ENCODE assay signal across 12 mouse cellular contexts in genomic region chrX:74273422-74274322, GRCm38 (mm10). TPM values are rescaled to one million over a fixed set of nuclear protein-coding genes. Genes with fewer than 3 reads are reported as not detected.
DNase-seq lines count a peak whose midpoint lies in the region; ATAC-seq and TF ChIP-seq lines count a peak whose summit lies in the region.
"Had no signal": no experiment of that assay in that cellular context is flagged by ENCODE, and none has a peak within 500 bp of the region (broad histone marks: within the 10 kb centered on the region; RNA-seq: fewer than 3 reads in every experiment).

No protein-coding gene starts in this region.

- TF ChIP-seq POLR2A in thymus, adult 2 months (IDR thresholded peaks at IDR 0.05; ENCODE audit: control insufficient read depth, extremely low read depth, insufficient read depth, low read length, poor library complexity), result no peak

- no peak for TF ChIP-seq CTCF in thymus, adult 2 months (IDR thresholded peaks at IDR 0.05; ENCODE audit: borderline replicate concordance, control insufficient read depth, extremely low read depth, insufficient read depth, low read length, poor library complexity)

- H3K9ac ChIP-seq in heart, embryonic 13.5 days, result no peak overlapping the region

- DNase-seq in heart, postnatal 25 days (ENCODE audit: low spot score), result no peak
- DNase-seq in thymus, adult 2 months, result no peak
- no peak for DNase-seq in thymus, postnatal 36 days
- DNase-seq in limb, embryonic 10.5 days (ENCODE audit: low spot score), result peak; percentile 35
- no peak for DNase-seq in spleen, adult 18-20 months
- no peak for DNase-seq in adrenal gland, adult 18-20 months (ENCODE audit: low spot score in 2 of 2)
- DNase-seq: heart, postnatal 36 days; lung, adult 2 months; right cerebral cortex, postnatal 25 days; thymus, adult 18-20 months had no signal

- no peak overlapping the region for H3K4me3 ChIP-seq in heart, embryonic 13.5 days
- no peak overlapping the region for H3K4me3 ChIP-seq in thymus, adult 2 months (ENCODE audit: control insufficient read depth, insufficient read depth, low read length)
- H3K4me3 ChIP-seq in limb, embryonic 10.5 days, result no peak overlapping the region

- peak overlapping the region; percentile 54; the same call in 1 of the 2 replicates for H3K27ac ChIP-seq in heart, embryonic 13.5 days (replicated peaks)
- H3K27ac ChIP-seq in thymus, adult 2 months (ENCODE audit: control insufficient read depth, insufficient read depth, low read length), result peak overlapping the region; percentile 38
- H3K27ac ChIP-seq in limb, embryonic 10.5 days, result no peak overlapping the region

- H3K36me3 ChIP-seq in heart, embryonic 13.5 days, result peaks cover 12% of the 10 kb centered on the region
- peaks cover 4% of the 10 kb centered on the region for H3K36me3 ChIP-seq in thymus, adult 2 months (ENCODE audit: control insufficient read depth, insufficient read depth, low read length)
- H3K36me3 ChIP-seq in limb, embryonic 10.5 days, result peaks cover 14% of the 10 kb centered on the region

- ATAC-seq in heart, embryonic 13.5 days (ENCODE audit: extremely low read depth, insufficient number of reproducible peaks, low FRiP score, low TSS enrichment), result no peak
- no peak for ATAC-seq in monocyte, adult 5-6 weeks (replicated peaks; ENCODE audit: insufficient number of reproducible peaks, low FRiP score, low TSS enrichment, poor library complexity, severe bottlenecking)

- no peak overlapping the region for H3K4me2 ChIP-seq in heart, embryonic 13.5 days

- no peaks in the 10 kb centered on the region for H3K9me3 ChIP-seq in heart, embryonic 13.5 days
- H3K9me3 ChIP-seq in limb, embryonic 10.5 days (replicated peaks), result no peaks in the 10 kb centered on the region

- intact Hi-C loops in heart, postnatal 25 days (cut with DNase I), result no loop called here

- no peaks in the 10 kb centered on the region for H3K27me3 ChIP-seq in heart, embryonic 13.5 days (replicated peaks)
- H3K27me3 ChIP-seq in thymus, adult 2 months (ENCODE audit: control insufficient read depth, insufficient read depth, low read length), result no peaks in the 10 kb centered on the region
- peaks cover 7% of the 10 kb centered on the region; the same call in 1 of the 2 replicates for H3K27me3 ChIP-seq in limb, embryonic 10.5 days (ENCODE audit: low read depth, poor library complexity, severe bottlenecking)

- peaks cover 4% of the 10 kb centered on the region; the same call in 1 of the 2 replicates for H3K4me1 ChIP-seq in heart, embryonic 13.5 days
- peaks cover 3% of the 10 kb centered on the region; the same call in 1 of the 2 replicates for H3K4me1 ChIP-seq in thymus, adult 2 months (replicated peaks; ENCODE audit: control insufficient read depth, insufficient read depth, low read length)
- 0 out of 2 replicates have a peak, but pooled peaks cover 3% of the 10 kb centered on the region for H3K4me1 ChIP-seq in limb, embryonic 10.5 days

- 21% methylated on average over 10 of the region's 10 CpGs for WGBS in heart, embryonic 13.5 days
- WGBS in thymus, adult 2 months, result 37% methylated on average over 10 of the region's 10 CpGs
- 25% methylated on average over 10 of the region's 10 CpGs for WGBS in limb, embryonic 10.5 days

RNA-seq across cellular contexts. Expression of gene Rpl10, which starts 3.1 kb away (rescaled TPM):
- polyA plus RNA-seq in heart, embryonic 13.5 days (2015; fragmentation: Nextera tagmentation; extraction: Ambion mirVana), result 437 and 511 TPM in 2 replicates
- total RNA-seq in heart, postnatal 25 days (2021), result 100 to 1,000 TPM; 217 to 221 TPM
- polyA plus RNA-seq in thymus, adult 2 months (2012; rRNA removed), result 1,443 and 1,552 TPM in 2 replicates
- polyA plus RNA-seq in limb, embryonic 10.5 days (2016; fragmentation: Nextera tagmentation; extraction: Ambion mirVana), result 862 and 901 TPM in 2 replicates
- total RNA-seq in monocyte, adult 5-6 weeks (2017), result 1,229 to 1,534 TPM (median 1,358 TPM) in 3 replicates
- total RNA-seq in adrenal gland, adult 18-20 months (2021), result 100 to 1,000 TPM; 395 to 419 TPM

RNA-seq across cellular contexts. Expression of gene Taz, which starts 8.0 kb away (rescaled TPM):
- 63.9 and 66.2 TPM in 2 replicates for polyA plus RNA-seq in heart, embryonic 13.5 days (2015; fragmentation: Nextera tagmentation; extraction: Ambion mirVana)
- total RNA-seq in heart, postnatal 25 days (2021), result 10 to 100 TPM; 42.1 to 45.2 TPM
- polyA plus RNA-seq in thymus, adult 2 months (2012; rRNA removed), result 94.6 and 111 TPM in 2 replicates
- 69.0 and 80.5 TPM in 2 replicates for polyA plus RNA-seq in limb, embryonic 10.5 days (2016; fragmentation: Nextera tagmentation; extraction: Ambion mirVana)
- total RNA-seq in monocyte, adult 5-6 weeks (2017), result 59.4 to 103 TPM (median 69.3 TPM) in 3 replicates
- total RNA-seq in adrenal gland, adult 18-20 months (2021), result 10 to 100 TPM; 64.6 to 81.8 TPM

RNA-seq across cellular contexts. Expression of gene Dnase1l1, which starts 8.5 kb away (rescaled TPM):
- 9.9 and 13.4 TPM in 2 replicates for polyA plus RNA-seq in heart, embryonic 13.5 days (2015; fragmentation: Nextera tagmentation; extraction: Ambion mirVana)
- total RNA-seq in heart, postnatal 25 days (2021), result 10 to 100 TPM; 13.2 to 17.5 TPM
- polyA plus RNA-seq in thymus, adult 2 months (2012; rRNA removed), result 10.3 and 15.0 TPM in 2 replicates
- 3.4 and 5.0 TPM in 2 replicates for polyA plus RNA-seq in limb, embryonic 10.5 days (2016; fragmentation: Nextera tagmentation; extraction: Ambion mirVana)
- 46.0 to 56.4 TPM (median 56.0 TPM) in 3 replicates for total RNA-seq in monocyte, adult 5-6 weeks (2017)
- total RNA-seq in adrenal gland, adult 18-20 months (2021), result 10 to 100 TPM; 14.7 to 17.1 TPM

RNA-seq across cellular contexts. Expression of gene Emd, which starts 19.2 kb away (rescaled TPM):
- 16.3 and 17.2 TPM in 2 replicates for polyA plus RNA-seq in heart, embryonic 13.5 days (2015; fragmentation: Nextera tagmentation; extraction: Ambion mirVana)
- 10 to 100 TPM; 30.5 to 33.6 TPM for total RNA-seq in heart, postnatal 25 days (2021)
- 97.7 and 111 TPM in 2 replicates for polyA plus RNA-seq in thymus, adult 2 months (2012; rRNA removed)
- 25.2 and 29.8 TPM in 2 replicates for polyA plus RNA-seq in limb, embryonic 10.5 days (2016; fragmentation: Nextera tagmentation; extraction: Ambion mirVana)
- 85.3 to 98.0 TPM (median 91.4 TPM) in 3 replicates for total RNA-seq in monocyte, adult 5-6 weeks (2017)
- total RNA-seq in adrenal gland, adult 18-20 months (2021), result 100 to 1,000 TPM in 1 of 2 experiments, 10 to 100 TPM in 1; 93.6 to 165 TPM

RNA-seq across cellular contexts. Expression of gene Atp6ap1, which starts 23.2 kb away (rescaled TPM):
- 117 and 131 TPM in 2 replicates for polyA plus RNA-seq in heart, embryonic 13.5 days (2015; fragmentation: Nextera tagmentation; extraction: Ambion mirVana)
- 100 to 1,000 TPM; 128 to 139 TPM for total RNA-seq in heart, postnatal 25 days (2021)
- polyA plus RNA-seq in thymus, adult 2 months (2012; rRNA removed), result 289 and 373 TPM in 2 replicates
- polyA plus RNA-seq in limb, embryonic 10.5 days (2016; fragmentation: Nextera tagmentation; extraction: Ambion mirVana), result 80.1 and 90.7 TPM in 2 replicates
- 286 to 398 TPM (median 345 TPM) in 3 replicates for total RNA-seq in monocyte, adult 5-6 weeks (2017)
- total RNA-seq in adrenal gland, adult 18-20 months (2021), result 100 to 1,000 TPM; 206 to 258 TPM
